Mouse (Mus musculus): ENCODE data around the gene Smtn. TPM values are rescaled to one million over a fixed set of nuclear protein-coding genes. Genes with fewer than 3 reads are reported as not detected.

Smtn gene
- total RNA-seq, 2 experiments from 2014 or later = 7.1 to 11.7 TPM

GRCm38 (mm10) chr11:3514529-3515054 lies 25.8 kb downstream of the Smtn start, which contains the start of gene Selenom:
Gene Selenom, plus strand, starts transcription at chr11:3514684.
- ATAC-seq (replicated peaks; ENCODE audit: poor library complexity) = peak; percentile 78

- ATAC-seq (replicated peaks; ENCODE audit: poor library complexity) = no peak
Observed at GRCm38 (mm10) chr11:3513291-3513690, 27.1 kb downstream of the Smtn start.

GRCm38 (mm10) chr11:3510321-3510720 lies 30.1 kb downstream of the Smtn start:
- ATAC-seq (replicated peaks; ENCODE audit: poor library complexity) = peak; percentile 42

- no peak for ATAC-seq (replicated peaks; ENCODE audit: poor library complexity)
Observed at GRCm38 (mm10) chr11:3509181-3510085, 31.0 kb downstream of the Smtn start.

- ATAC-seq (replicated peaks; ENCODE audit: poor library complexity) = peak; percentile 54
Observed at GRCm38 (mm10) chr11:3508226-3508625, 32.2 kb downstream of the Smtn start.

- no peak for ATAC-seq (replicated peaks; ENCODE audit: poor library complexity)
Observed at GRCm38 (mm10) chr11:3503755-3504693, 36.4 kb downstream of the Smtn start.

- ATAC-seq (replicated peaks; ENCODE audit: poor library complexity) = no peak
Observed at GRCm38 (mm10) chr11:3502459-3503072, 37.8 kb downstream of the Smtn start.

- ATAC-seq (replicated peaks; ENCODE audit: poor library complexity) = no peak
Observed at GRCm38 (mm10) chr11:3502057-3502456, 38.4 kb downstream of the Smtn start.

GRCm38 (mm10) chr11:3497296-3497695 lies 43.1 kb downstream of the Smtn start:
- ATAC-seq (replicated peaks; ENCODE audit: poor library complexity) = no peak

- no peak for ATAC-seq (replicated peaks; ENCODE audit: poor library complexity)
Observed at GRCm38 (mm10) chr11:3496756-3497155, 43.7 kb downstream of the Smtn start.

- ATAC-seq (replicated peaks; ENCODE audit: poor library complexity) = peak; percentile 65
Observed at GRCm38 (mm10) chr11:3495496-3495895, 44.9 kb downstream of the Smtn start.

- no peak for ATAC-seq (replicated peaks; ENCODE audit: poor library complexity)
Observed at GRCm38 (mm10) chr11:3494857-3495256, 45.6 kb downstream of the Smtn start.

GRCm38 (mm10) chr11:3492748-3493147 lies 47.7 kb downstream of the Smtn start:
- ATAC-seq (replicated peaks; ENCODE audit: poor library complexity) = no peak

- ATAC-seq (replicated peaks; ENCODE audit: poor library complexity) = peak; percentile 8; the same call in 1 of the 2 replicates
Observed at GRCm38 (mm10) chr11:3489036-3489435, 51.4 kb downstream of the Smtn start.

GRCm38 (mm10) chr11:3487952-3488570 lies 52.4 kb downstream of the Smtn start, which contains the start of gene Pla2g3:
Gene Pla2g3, plus strand, starts transcription at chr11:3488284.
- ATAC-seq (replicated peaks; ENCODE audit: poor library complexity) = no peak

- peak; percentile 80 for ATAC-seq (replicated peaks; ENCODE audit: poor library complexity)
Observed at GRCm38 (mm10) chr11:3486349-3486748, 54.1 kb downstream of the Smtn start.

- no peak for ATAC-seq (replicated peaks; ENCODE audit: poor library complexity)
Observed at GRCm38 (mm10) chr11:3483980-3484642, 56.3 kb downstream of the Smtn start.

GRCm38 (mm10) chr11:3475489-3475888 lies 64.9 kb downstream of the Smtn start:
- no peak for ATAC-seq (replicated peaks; ENCODE audit: poor library complexity)

- ATAC-seq (replicated peaks; ENCODE audit: poor library complexity) = peak; percentile 60
Observed at GRCm38 (mm10) chr11:3474480-3475115, 65.8 kb downstream of the Smtn start.

Measured in megakaryocyte progenitor cell, adult 5-6 weeks (primary cell).